Mouse (Mus musculus) thymus, adult 18-20 months (tissue): ENCODE measurements around the gene Nlrc3.

Experiments used
- DNase-seq, 2 experiments: peaks; one replicate each; pipeline ENCODE4 v3.0.0; 2022; ENCODE audit warnings: mixed read lengths in 2 of 2

Nlrc3 gene

GRCm38 (mm10) chr16:3928582-3928981 lies 47.9 kb downstream of the Nlrc3 start:
- DNase-seq, result no peak

- DNase-seq, result no peak
Observed at GRCm38 (mm10) chr16:3923966-3924365, 52.5 kb downstream of the Nlrc3 start.

GRCm38 (mm10) chr16:3923515-3923914 lies 52.9 kb downstream of the Nlrc3 start:
- DNase-seq, result no peak

GRCm38 (mm10) chr16:3920756-3921155 lies 55.7 kb downstream of the Nlrc3 start:
- no peak for DNase-seq

GRCm38 (mm10) chr16:3909118-3909517 lies 67.3 kb downstream of the Nlrc3 start:
- no peak for DNase-seq

- peak; percentile 70 to 81 for DNase-seq
Observed at GRCm38 (mm10) chr16:3908537-3909111, 67.8 kb downstream of the Nlrc3 start, which contains the start of the genes 1700037C18Rik and Cluap1. Gene 1700037C18Rik (minus strand): TSS chr16:3908689. Gene Cluap1 (plus strand): TSS chr16:3908801.

- DNase-seq, result no peak
Observed at GRCm38 (mm10) chr16:3907471-3907870, 69.0 kb downstream of the Nlrc3 start.

- DNase-seq, result no peak
Observed at GRCm38 (mm10) chr16:3896553-3896952, 79.9 kb downstream of the Nlrc3 start.

- no peak for DNase-seq
Observed at GRCm38 (mm10) chr16:3896046-3896445, 80.4 kb downstream of the Nlrc3 start.

GRCm38 (mm10) chr16:3895173-3895792 lies 81.1 kb downstream of the Nlrc3 start:
- peak; percentile 25 to 46 for DNase-seq
